ENCODE assay signal across 10 mouse cellular contexts in the genomic region with DNA sequence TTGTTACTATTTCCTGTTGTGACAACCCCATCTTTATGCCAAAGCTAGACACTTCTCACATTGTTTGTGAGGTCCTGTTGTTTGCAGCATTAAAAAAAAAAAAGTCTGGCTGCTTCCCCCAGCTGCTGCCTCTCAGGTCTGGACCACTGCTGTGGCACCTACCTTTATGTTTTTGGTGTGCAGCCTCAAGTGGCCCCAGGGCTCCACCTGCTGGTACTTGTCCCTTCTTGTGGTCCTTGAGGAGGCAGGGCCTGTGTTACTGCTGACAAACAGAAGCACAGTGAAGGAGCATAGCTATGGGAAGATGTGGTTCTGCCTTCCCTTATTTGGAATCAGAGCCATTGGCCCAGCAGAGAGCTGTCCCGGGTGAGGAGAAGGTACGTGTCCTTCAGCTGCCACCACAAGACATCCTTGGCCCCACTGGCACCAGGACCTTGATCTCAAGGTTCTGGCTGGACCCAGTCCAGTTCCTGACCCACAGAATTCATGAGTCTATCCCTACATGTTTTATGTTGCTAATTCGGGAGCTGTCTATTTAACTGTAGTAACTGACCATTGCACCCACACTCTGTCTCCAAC. TPM values are rescaled to one million over a fixed set of nuclear protein-coding genes. Genes with fewer than 3 reads are reported as not detected.
DNase-seq lines count a peak whose midpoint lies in the region; ATAC-seq and TF ChIP-seq lines count a peak whose summit lies in the region.
"Had no signal": no experiment of that assay in that cellular context is flagged by ENCODE, and none has a peak within 500 bp of the region (broad histone marks: within the 10 kb centered on the region; RNA-seq: fewer than 3 reads in every experiment).

No protein-coding gene starts in this region.

- H3K9me3 ChIP-seq in forebrain, postnatal 0 days (ENCODE audit: low read length) = no peaks in the 10 kb centered on the region
- H3K9me3 ChIP-seq in forebrain, embryonic 12.5 days = no peaks in the 10 kb centered on the region
- H3K9me3 ChIP-seq: heart, embryonic 13.5 days; midbrain, embryonic 12.5 days had no signal

- peak; percentile 55 for TF ChIP-seq CTCF in forebrain, postnatal 0 days (IDR thresholded peaks at IDR 0.05; ENCODE audit: low read depth)

- no peak overlapping the region for H3K4me3 ChIP-seq in forebrain, postnatal 0 days (ENCODE audit: low read depth, low read length)
- no peak overlapping the region for H3K4me3 ChIP-seq in forebrain, embryonic 12.5 days (replicated peaks)
- H3K4me3 ChIP-seq: heart, embryonic 13.5 days; midbrain, embryonic 12.5 days had no signal

- 56% methylated on average over 3 of the region's 3 CpGs for WGBS in forebrain, postnatal 0 days
- 46% methylated on average over 3 of the region's 3 CpGs for WGBS in forebrain, embryonic 12.5 days

- DNase-seq in forebrain, postnatal 0 days = no peak
- DNase-seq in right cerebral cortex, adult 18-20 months = peak; percentile 81
- DNase-seq in right cerebral cortex, postnatal 36 days (ENCODE audit: low spot score in 2 of 2) = no peak
- peak; percentile 69 to 77 for DNase-seq in cerebellum, postnatal 10 days
- peak; percentile 79 for DNase-seq in kidney, postnatal 10 days
- DNase-seq in ovary, postnatal 36 days (ENCODE audit: low spot score) = peak; percentile 52
- no peak for DNase-seq in gastrocnemius, postnatal 10 days

- no peak overlapping the region for H3K4me2 ChIP-seq in forebrain, postnatal 0 days (ENCODE audit: low read depth)
- no peak overlapping the region for H3K4me2 ChIP-seq in forebrain, embryonic 12.5 days
- H3K4me2 ChIP-seq: heart, embryonic 13.5 days; midbrain, embryonic 12.5 days had no signal

- H3K9ac ChIP-seq in forebrain, postnatal 0 days = no peak overlapping the region
- no peak overlapping the region for H3K9ac ChIP-seq in forebrain, embryonic 12.5 days
- H3K9ac ChIP-seq: heart, embryonic 13.5 days; midbrain, embryonic 12.5 days had no signal

- H3K36me3 ChIP-seq in forebrain, postnatal 0 days (ENCODE audit: insufficient read depth) = no peaks in the 10 kb centered on the region
- H3K36me3 ChIP-seq in forebrain, embryonic 12.5 days (replicated peaks) = no peaks in the 10 kb centered on the region
- H3K36me3 ChIP-seq: heart, embryonic 13.5 days; midbrain, embryonic 12.5 days had no signal

- ATAC-seq in forebrain, postnatal 0 days = no peak
- no peak for ATAC-seq in forebrain, embryonic 12.5 days (ENCODE audit: low FRiP score)

- H3K4me1 ChIP-seq in forebrain, postnatal 0 days (ENCODE audit: insufficient read depth) = no peaks in the 10 kb centered on the region
- H3K4me1 ChIP-seq in forebrain, embryonic 12.5 days = peaks cover 11% of the 10 kb centered on the region

- no peaks in the 10 kb centered on the region for H3K27me3 ChIP-seq in forebrain, postnatal 0 days (ENCODE audit: insufficient read depth, low read length)
- H3K27me3 ChIP-seq in forebrain, embryonic 12.5 days = peaks cover 21% of the 10 kb centered on the region

- no peak overlapping the region for H3K27ac ChIP-seq in forebrain, postnatal 0 days (ENCODE audit: low read depth, low read length)
- H3K27ac ChIP-seq in forebrain, embryonic 12.5 days = no peak overlapping the region
- H3K27ac ChIP-seq: heart, embryonic 13.5 days; midbrain, embryonic 12.5 days had no signal

RNA-seq across cellular contexts. Expression of a gene that starts 6.2 kb away (rescaled TPM):
- 97.2 and 101 TPM in 2 replicates for total RNA-seq in forebrain, postnatal 0 days (2014; rRNA removed)
- 62.4 and 68.7 TPM in 2 replicates for polyA plus RNA-seq in forebrain, postnatal 0 days (2015; fragmentation: Nextera tagmentation; extraction: Ambion mirVana)
- polyA plus RNA-seq in forebrain, embryonic 12.5 days (2016; fragmentation: Nextera tagmentation; extraction: Ambion mirVana) = 38.4 and 38.9 TPM in 2 replicates
- 1 to 10 TPM in 1 of 2 experiments, under 1 TPM in 1; 0.26 to 1.2 TPM for total RNA-seq in gastrocnemius, postnatal 10 days (2021)

RNA-seq across cellular contexts. Expression of a gene that starts 30.2 kb away (rescaled TPM):
- 0.24 and 0.92 TPM in 2 replicates for total RNA-seq in forebrain, postnatal 0 days (2014; rRNA removed)
- polyA plus RNA-seq in forebrain, postnatal 0 days (2015; fragmentation: Nextera tagmentation; extraction: Ambion mirVana) = 0.44 and 0.49 TPM in 2 replicates
- polyA plus RNA-seq in forebrain, embryonic 12.5 days (2016; fragmentation: Nextera tagmentation; extraction: Ambion mirVana) = 0.36 and 0.72 TPM in 2 replicates
- total RNA-seq in gastrocnemius, postnatal 10 days (2021) = 1 to 10 TPM; 4.7 to 5.2 TPM

RNA-seq across cellular contexts. Expression of a gene that starts 42.7 kb away (rescaled TPM):
- 1.6 and 1.8 TPM in 2 replicates for total RNA-seq in forebrain, postnatal 0 days (2014; rRNA removed)
- polyA plus RNA-seq in forebrain, postnatal 0 days (2015; fragmentation: Nextera tagmentation; extraction: Ambion mirVana) = 0.36 and 1.4 TPM in 2 replicates
- not detected in 2 replicates for polyA plus RNA-seq in forebrain, embryonic 12.5 days (2016; fragmentation: Nextera tagmentation; extraction: Ambion mirVana)
- total RNA-seq in gastrocnemius, postnatal 10 days (2021) = 1 to 10 TPM; 3.1 to 3.7 TPM
- polyA plus RNA-seq: midbrain, embryonic 12.5 days had no signal

RNA-seq across cellular contexts. Expression of a gene that starts 55.6 kb away (rescaled TPM):
- 5.2 and 7.3 TPM in 2 replicates for total RNA-seq in forebrain, postnatal 0 days (2014; rRNA removed)
- polyA plus RNA-seq in forebrain, postnatal 0 days (2015; fragmentation: Nextera tagmentation; extraction: Ambion mirVana) = 2.8 and 4.4 TPM in 2 replicates
- 2.5 and 2.9 TPM in 2 replicates for polyA plus RNA-seq in forebrain, embryonic 12.5 days (2016; fragmentation: Nextera tagmentation; extraction: Ambion mirVana)
- total RNA-seq in gastrocnemius, postnatal 10 days (2021) = 1 to 10 TPM; 3.9 to 5.8 TPM

Comparison
In these comparisons a context has a peak if more than half of its experiments do, and no peak if none do; other contexts are left out.
1. DNase-seq: peak in right cerebral cortex, adult 18-20 months (single experiment), cerebellum, postnatal 10 days (2 of 2), kidney, postnatal 10 days (single experiment) and ovary, postnatal 36 days (single experiment); none in forebrain, postnatal 0 days (single experiment), right cerebral cortex, postnatal 36 days (0 of 2) and gastrocnemius, postnatal 10 days (single experiment).
2. RNA of a gene that starts 6.2 kb away (total RNA-seq): 97.2 to 101 TPM in forebrain, postnatal 0 days; 0.26 to 1.2 TPM in gastrocnemius, postnatal 10 days; every median in the first group is over 10 times any median in the second.